Mouse (Mus musculus) heart, adult 2 months (tissue): ENCODE results near the gene Ccno.

Experiments
- CTCF ChIP-seq: fragments of 200-600 bp; IDR thresholded peaks from 2 replicates; pipeline ENCODE4 v1.8.1; 2022; ENCODE audit warnings: antibody characterized with exemption, mild to moderate bottlenecking, moderate library complexity
- EP300 ChIP-seq: fragments of 200-500 bp; IDR thresholded peaks from 2 replicates; pipeline ENCODE4 v1.6.1; 2011; ENCODE audit warnings: low read depth, low read length, control low read depth; ENCODE audit not compliant: insufficient read depth
- POLR2A ChIP-seq: fragments of 200-500 bp; IDR thresholded peaks from 2 replicates; pipeline ENCODE4 v1.6.1; 2011; ENCODE audit warnings: mild to moderate bottlenecking, low read depth, low read length, control low read depth; ENCODE audit not compliant: insufficient read depth

DNA sequence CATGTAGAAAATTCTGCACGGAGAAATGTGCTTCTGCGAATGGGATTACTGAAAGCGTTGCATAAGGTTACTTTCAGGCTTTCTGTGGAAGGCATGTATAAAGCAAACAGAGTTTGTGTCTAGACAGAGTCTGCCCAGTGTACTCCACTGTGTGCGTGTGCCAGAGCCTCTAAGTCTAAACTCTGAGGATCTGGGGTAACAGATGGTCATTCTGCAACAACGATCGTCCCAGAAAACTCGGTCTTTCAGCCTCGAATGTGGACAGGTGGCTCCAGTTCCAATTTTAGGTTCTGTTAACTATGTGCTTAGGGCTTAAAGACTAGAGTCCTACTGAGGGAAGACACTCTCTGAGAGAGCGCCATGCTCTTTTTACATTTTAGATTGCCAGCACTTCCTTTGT lies 42.3 kb upstream of the Ccno start:
- TF ChIP-seq EP300 (no peak), CTCF (no peak), POLR2A (no peak)
